Comparison of ENCODE assay signal across 9 mouse cellular contexts in genomic region chr1:72718846-72719245, GRCm38 (mm10). TPM values are rescaled to one million over a fixed set of nuclear protein-coding genes. Genes with fewer than 3 reads are reported as not detected.
A peak's percentile ranks its signal among the peaks of the same experiment; 100 is the strongest.
DNase-seq lines count a peak whose midpoint lies in the region; ATAC-seq and TF ChIP-seq lines count a peak whose summit lies in the region.
"Had no signal": no experiment of that assay in that cellular context is flagged by ENCODE, and none has a peak within 500 bp of the region (broad histone marks: within the 10 kb centered on the region; RNA-seq: fewer than 3 reads in every experiment).

No protein-coding gene starts in this region.

- peaks cover 8% of the 10 kb centered on the region for H3K36me3 ChIP-seq in heart, embryonic 16.5 days (ENCODE audit: control insufficient read depth, insufficient read depth)
- peaks cover 10% of the 10 kb centered on the region; the same call in 1 of the 2 replicates for H3K36me3 ChIP-seq in lung, embryonic 16.5 days (ENCODE audit: control insufficient read depth, insufficient read depth, low read length)

- POLR2A ChIA-PET in Patski (lab: Charles Lee) = interaction anchor here (0.6 to 1.8 kb wide), 5 partner anchors 9 to 543 kb away, joined by 3 to 9 read pairs (median 3); no protein-coding TSS in a partner anchor

- no peak overlapping the region for H3K9ac ChIP-seq in heart, embryonic 16.5 days (ENCODE audit: low read length)
- no peak overlapping the region for H3K9ac ChIP-seq in lung, embryonic 16.5 days (ENCODE audit: low read length)
- H3K9ac ChIP-seq: limb, embryonic 12.5 days had no signal

- 20% methylated on average over 5 of the region's 5 CpGs for WGBS in heart, embryonic 16.5 days
- 26% methylated on average over 5 of the region's 5 CpGs for WGBS in large intestine, adult 2 months
- 21% methylated on average over 5 of the region's 5 CpGs for WGBS in lung, embryonic 16.5 days

- H3K27ac ChIP-seq in cortical plate, adult 2 months (ENCODE audit: insufficient read depth, low read length) = no peak overlapping the region
- no peak overlapping the region for H3K27ac ChIP-seq in heart, embryonic 16.5 days (ENCODE audit: low read length)
- no peak overlapping the region for H3K27ac ChIP-seq in lung, embryonic 16.5 days (ENCODE audit: low read length)
- H3K27ac ChIP-seq: limb, embryonic 12.5 days had no signal

- no peak overlapping the region for H3K4me2 ChIP-seq in heart, embryonic 16.5 days (ENCODE audit: low read depth, low read length)
- no peak overlapping the region for H3K4me2 ChIP-seq in lung, embryonic 16.5 days (ENCODE audit: low read depth, low read length)
- H3K4me2 ChIP-seq: limb, embryonic 12.5 days had no signal

- peak; percentile 51 to 87 for DNase-seq in adrenal gland, adult (ENCODE audit: inconsistent age in 2 of 2, low spot score in 1 of 2)
- DNase-seq in adrenal gland, adult 8-10 months = no peak
- no peak for DNase-seq in Patski (ENCODE audit: low read depth, low spot score)
- DNase-seq in large intestine, adult 2 months (ENCODE audit: low read depth, low spot score) = peak; percentile 32
- peak; percentile 40 for DNase-seq in right cerebral cortex, postnatal 25 days

- CTCF ChIA-PET in Patski (lab: Charles Lee) = interaction anchor here (0.7 to 8.4 kb wide), 12 partner anchors 20 to 136 kb away, joined by 3 to 118 read pairs (median 4); partner anchors contain the start of gene Igfbp2

- ATAC-seq in Patski = peak; percentile 67
- 0 out of 2 replicates have a peak, but pooled peaks have one; percentile 46 for ATAC-seq in heart, embryonic 16.5 days (replicated peaks; ENCODE audit: extremely low read depth, insufficient read depth, low FRiP score)
- ATAC-seq in lung, embryonic 16.5 days (ENCODE audit: low read depth) = peak; percentile 85

- H3K27me3 ChIP-seq in Patski = no peaks in the 10 kb centered on the region
- H3K27me3 ChIP-seq in heart, embryonic 16.5 days (ENCODE audit: control insufficient read depth, insufficient read depth, low read length) = no peaks in the 10 kb centered on the region
- no peaks in the 10 kb centered on the region for H3K27me3 ChIP-seq in lung, embryonic 16.5 days (ENCODE audit: control insufficient read depth, insufficient read depth, low read depth, low read length)
- H3K27me3 ChIP-seq: limb, embryonic 12.5 days had no signal

- no peaks in the 10 kb centered on the region for H3K4me1 ChIP-seq in cortical plate, adult 2 months (ENCODE audit: control insufficient read depth, insufficient read depth, low read length)
- H3K4me1 ChIP-seq in heart, embryonic 16.5 days (ENCODE audit: control insufficient read depth, insufficient read depth, low read length) = no peaks in the 10 kb centered on the region
- 0 out of 2 replicates have a peak, but pooled peaks cover 2% of the 10 kb centered on the region for H3K4me1 ChIP-seq in lung, embryonic 16.5 days (replicated peaks; ENCODE audit: control insufficient read depth, insufficient read depth, low read length)

- H3K9me3 ChIP-seq in heart, embryonic 16.5 days (replicated peaks; ENCODE audit: control insufficient read depth, low read length) = no peaks in the 10 kb centered on the region
- H3K9me3 ChIP-seq in lung, embryonic 16.5 days (ENCODE audit: control insufficient read depth, low read length) = no peaks in the 10 kb centered on the region
- H3K9me3 ChIP-seq: limb, embryonic 12.5 days had no signal

- TF ChIP-seq CTCF in Patski (IDR thresholded peaks at IDR 0.05) = peak; percentile 77
- peak; percentile 76 for TF ChIP-seq CTCF in cortical plate, adult 2 months (IDR thresholded peaks at IDR 0.05; ENCODE audit: extremely low read depth, insufficient read depth, low read length)

- no peak overlapping the region for H3K4me3 ChIP-seq in cortical plate, adult 2 months (ENCODE audit: insufficient read depth, low read length)
- no peak overlapping the region for H3K4me3 ChIP-seq in heart, embryonic 16.5 days (ENCODE audit: low read length)
- H3K4me3 ChIP-seq in lung, embryonic 16.5 days (ENCODE audit: low read length) = no peak overlapping the region
- H3K4me3 ChIP-seq: limb, embryonic 12.5 days had no signal

- no peak for TF ChIP-seq POLR2A in cortical plate, adult 2 months (IDR thresholded peaks at IDR 0.05; ENCODE audit: extremely low read depth, insufficient read depth, low read length)

- in situ Hi-C loops in Patski (cut with MboI; ENCODE audit: low pct_unique_long_range_greater_than_20kb) = loop anchor here (5.0 to 25.0 kb wide), 5 partner anchors 33 to 1118 kb away; partner anchors contain the start of gene Xrcc5

RNA-seq across cellular contexts. Expression of gene Rpl37a, which starts 7.8 kb away (rescaled TPM):
- 1,000 to 10,000 TPM; 1,024 to 1,164 (median 1,094) TPM for total RNA-seq in adrenal gland, adult 8-10 months (2022)
- polyA plus RNA-seq in Patski (2021) = 628 TPM
- polyA plus RNA-seq in cortical plate, adult 2 months (2012; rRNA removed) = 789 and 839 TPM in 2 replicates
- polyA plus RNA-seq in heart, embryonic 16.5 days (2015; fragmentation: Nextera tagmentation; extraction: Ambion mirVana) = 726 and 852 TPM in 2 replicates
- polyA plus RNA-seq in large intestine, adult 2 months (2012; rRNA removed) = 768 and 778 TPM in 2 replicates
- polyA plus RNA-seq in lung, embryonic 16.5 days (2015; fragmentation: Nextera tagmentation; extraction: Ambion mirVana) = 1,850 and 1,937 TPM in 2 replicates

RNA-seq across cellular contexts. Expression of gene Ankar, which starts 18.5 kb away (rescaled TPM):
- total RNA-seq in adrenal gland, adult 8-10 months (2022) = not detected
- polyA plus RNA-seq in Patski (2021) = not detected
- polyA plus RNA-seq in cortical plate, adult 2 months (2012; rRNA removed) = not detected in 2 replicates
- not detected in 2 replicates for polyA plus RNA-seq in heart, embryonic 16.5 days (2015; fragmentation: Nextera tagmentation; extraction: Ambion mirVana)
- polyA plus RNA-seq in large intestine, adult 2 months (2012; rRNA removed) = not detected in 2 replicates
- not detected in 2 replicates for polyA plus RNA-seq in lung, embryonic 16.5 days (2015; fragmentation: Nextera tagmentation; extraction: Ambion mirVana)
- polyA plus RNA-seq: limb, embryonic 12.5 days had no signal

Comparison
In these comparisons a context has a peak if more than half of its experiments do, and no peak if none do; other contexts are left out.
1. DNase-seq: peak in adrenal gland, adult (2 of 2), large intestine, adult 2 months (single experiment) and right cerebral cortex, postnatal 25 days (single experiment); none in adrenal gland, adult 8-10 months (single experiment) and Patski (single experiment).
2. Peak in every context shown above with its lines, with median percentiles within 50 percentile points of each other: ATAC-seq.